Mouse (Mus musculus): ENCODE data around the gene Tpcn1.

Gene Tpcn1

GRCm38 (mm10) chr5:120558762-120559161 is 29.7 kb downstream of the Tpcn1 start:
- DNase-seq (ENCODE audit: low spot score) = no peak

GRCm38 (mm10) chr5:120558041-120558440 is 30.4 kb downstream of the Tpcn1 start:
- DNase-seq (ENCODE audit: low spot score) = no peak

- DNase-seq (ENCODE audit: low spot score) = no peak
These were observed 32.6 kb downstream of the Tpcn1 start for GRCm38 (mm10) chr5:120555871-120556270.

- no peak for DNase-seq (ENCODE audit: low spot score)
These were observed 37.8 kb downstream of the Tpcn1 start for GRCm38 (mm10) chr5:120550673-120551072.

GRCm38 (mm10) chr5:120550137-120550536 is 38.3 kb downstream of the Tpcn1 start:
- peak; percentile 31 for DNase-seq (ENCODE audit: low spot score)

- DNase-seq (ENCODE audit: low spot score) = no peak
These were observed 40.1 kb downstream of the Tpcn1 start for GRCm38 (mm10) chr5:120548236-120548850.

GRCm38 (mm10) chr5:120536632-120537031 is 51.8 kb downstream of the Tpcn1 start:
- no peak for DNase-seq (ENCODE audit: low spot score)

- no peak for DNase-seq (ENCODE audit: low spot score)
These were observed 52.4 kb downstream of the Tpcn1 start for GRCm38 (mm10) chr5:120536046-120536445.

- peak; percentile 43 for DNase-seq (ENCODE audit: low spot score)
These were observed 53.8 kb downstream of the Tpcn1 start for GRCm38 (mm10) chr5:120534686-120535075.

- DNase-seq (ENCODE audit: low spot score) = no peak
These were observed 54.3 kb downstream of the Tpcn1 start for GRCm38 (mm10) chr5:120534071-120534685.

GRCm38 (mm10) chr5:120531631-120532030 is 56.8 kb downstream of the Tpcn1 start:
- no peak for DNase-seq (ENCODE audit: low spot score)

- DNase-seq (ENCODE audit: low spot score) = no peak
These were observed 61.0 kb downstream of the Tpcn1 start for GRCm38 (mm10) chr5:120527296-120527964.

GRCm38 (mm10) chr5:120526311-120526710 is 62.2 kb downstream of the Tpcn1 start:
- DNase-seq (ENCODE audit: low spot score) = no peak

- no peak for DNase-seq (ENCODE audit: low spot score)
These were observed 62.7 kb downstream of the Tpcn1 start for GRCm38 (mm10) chr5:120525737-120526136.

GRCm38 (mm10) chr5:120524736-120525135 is 63.7 kb downstream of the Tpcn1 start:
- DNase-seq (ENCODE audit: low spot score) = no peak

GRCm38 (mm10) chr5:120522649-120523048 is 65.8 kb downstream of the Tpcn1 start:
- DNase-seq (ENCODE audit: low spot score) = peak; percentile 53

- DNase-seq (ENCODE audit: low spot score) = peak; percentile 84
These were observed 70.9 kb downstream of the Tpcn1 start for GRCm38 (mm10) chr5:120517552-120517951.

- DNase-seq (ENCODE audit: low spot score) = peak; percentile 73
These were observed 72.1 kb downstream of the Tpcn1 start for GRCm38 (mm10) chr5:120516221-120516984.

- no peak for DNase-seq (ENCODE audit: low spot score)
These were observed 73.0 kb downstream of the Tpcn1 start for GRCm38 (mm10) chr5:120515451-120515850.

- peak; percentile 86 for DNase-seq (ENCODE audit: low spot score)
These were observed 73.7 kb downstream of the Tpcn1 start for GRCm38 (mm10) chr5:120514754-120515153.

GRCm38 (mm10) chr5:120514031-120514677 is 74.3 kb downstream of the Tpcn1 start:
- DNase-seq (ENCODE audit: low spot score) = peak; percentile 83
